Mouse (Mus musculus): ENCODE data around the gene Camta1.

GRCm38 (mm10) chr4:151202891-151203290, 658.8 kb downstream of the Camta1 start:
- no peak for TF ChIP-seq CTCF (IDR thresholded peaks at IDR 0.05; ENCODE audit: low read depth)
- TF ChIP-seq EP300 (IDR thresholded peaks at IDR 0.05; ENCODE audit: low read depth): no peak
